Mouse (Mus musculus) CH12.LX (cell line): ENCODE results near the gene Clmn. TPM values are rescaled to one million over a fixed set of nuclear protein-coding genes. Genes with fewer than 3 reads are reported as not detected.

ENCODE experiments used
- DNase-seq: peaks from one replicate; pipeline ENCODE4 v3.0.0-alpha.2; 2013; ENCODE audit errors: extremely low read depth
- H3K27ac ChIP-seq: 2 replicates; pipeline ENCODE4 v1.5.1; 2012; ENCODE audit warnings: low read depth, mild to moderate bottlenecking, control low read depth, moderate library complexity; ENCODE audit not compliant: insufficient read depth
- H3K27me3 ChIP-seq: replicated peaks from 2 replicates; pipeline ENCODE3; 2012; ENCODE audit warnings: inconsistent platforms
- H3K36me3 ChIP-seq, 2 experiments: replicated peaks in 1 of 2; 2 replicates each; pipeline versions ENCODE3 to v1.6.1; 2012; ENCODE audit warnings: inconsistent platforms in 1 of 2, low read length in 1 of 2, mild to moderate bottlenecking in 1 of 2, mixed read lengths in 1 of 2, moderate library complexity in 1 of 2; ENCODE audit not compliant: control insufficient read depth in 1 of 2, insufficient read depth in 1 of 2
- H3K4me1 ChIP-seq, 2 experiments: 2 replicates each; pipeline ENCODE4 v1.6.1; 2012; ENCODE audit warnings: inconsistent platforms in 1 of 2, moderate library complexity in 1 of 2; ENCODE audit not compliant: insufficient read depth in 2 of 2, control insufficient read depth in 1 of 2
- H3K4me2 ChIP-seq: 2 replicates; pipeline ENCODE4 v1.6.1; 2012; ENCODE audit warnings: low read depth, mild to moderate bottlenecking, control low read depth; ENCODE audit not compliant: poor library complexity, insufficient read depth, severe bottlenecking
- H3K4me3 ChIP-seq, 3 experiments: fragments of 150-350 bp in 1 of 3; sonication (generic) in 1 of 3; replicated peaks in 1 of 3; 2 replicates each; pipeline versions ENCODE3 to v1.5.1; 2011 to 2012; ENCODE audit warnings: low read depth in 2 of 3, low read length in 2 of 3, mild to moderate bottlenecking in 2 of 3, moderate library complexity in 2 of 3, control low read depth in 1 of 3, improper control_type of control experiment in 1 of 3, inconsistent platforms in 1 of 3, mixed read lengths in 1 of 3; ENCODE audit not compliant: poor library complexity in 1 of 3
- H3K79me2 ChIP-seq: replicated peaks from 2 replicates; pipeline ENCODE4 v1.6.1; 2012; ENCODE audit warnings: mild to moderate bottlenecking, moderate library complexity; ENCODE audit not compliant: control insufficient read depth, poor library complexity, insufficient read depth, severe bottlenecking; ENCODE audit errors: extremely low read depth
- H3K9ac ChIP-seq: 2 replicates; pipeline ENCODE4 v1.6.1; 2012; ENCODE audit warnings: low read depth, mild to moderate bottlenecking, control low read depth, moderate library complexity; ENCODE audit not compliant: insufficient read depth
- H3K9me3 ChIP-seq: replicated peaks from 2 replicates; pipeline ENCODE3; 2012; ENCODE audit warnings: low read length, inconsistent platforms, mixed read lengths
- BHLHE40 ChIP-seq: IDR thresholded peaks from 2 replicates; pipeline ENCODE4 v1.6.1; 2011; ENCODE audit warnings: mild to moderate bottlenecking, low read depth, low read length, improper control_type of control experiment
- CHD1 ChIP-seq: IDR thresholded peaks from 2 replicates; pipeline ENCODE4 v1.6.1; 2012; ENCODE audit warnings: low read depth, low read length, improper control_type of control experiment, inconsistent platforms
- CHD2 ChIP-seq: IDR thresholded peaks from 2 replicates; pipeline ENCODE4 v1.6.1; 2011; ENCODE audit warnings: low read length, improper control_type of control experiment
- CTCF ChIP-seq, 2 experiments: IDR thresholded peaks in 1 of 2; conservative IDR thresholded peaks in 1 of 2; 2 replicates each; pipeline ENCODE4 v1.5.1; 2011 to 2012; ENCODE audit warnings: low read depth in 2 of 2, low read length in 2 of 2, improper control_type of control experiment in 1 of 2, inconsistent platforms in 1 of 2, mild to moderate bottlenecking in 1 of 2, moderate library complexity in 1 of 2
- E2F4 ChIP-seq: IDR thresholded peaks from 2 replicates; pipeline ENCODE4 v1.6.1; 2011; ENCODE audit warnings: low read depth, low read length, improper control_type of control experiment; ENCODE audit not compliant: insufficient replicate concordance
- GABPA ChIP-seq: IDR thresholded peaks from 2 replicates; pipeline ENCODE4 v1.6.1; 2012; ENCODE audit warnings: low read depth, low read length, improper control_type of control experiment, inconsistent platforms; ENCODE audit not compliant: insufficient replicate concordance
- HCFC1 ChIP-seq: IDR thresholded peaks from 2 replicates; pipeline ENCODE4 v1.6.1; 2012; ENCODE audit warnings: low read depth, mild to moderate bottlenecking, inconsistent platforms, low read length, improper control_type of control experiment
- IRF4 ChIP-seq: IDR thresholded peaks from 2 replicates; pipeline ENCODE4 v1.6.1; 2014; ENCODE audit warnings: low read depth, mild to moderate bottlenecking, inconsistent platforms, low read length, improper control_type of control experiment
- JUN ChIP-seq: IDR thresholded peaks from 2 replicates; pipeline ENCODE4 v1.6.1; 2011; ENCODE audit warnings: low read depth, mild to moderate bottlenecking, low read length, improper control_type of control experiment, moderate library complexity; ENCODE audit not compliant: insufficient read depth
- KAT2A ChIP-seq: IDR thresholded peaks from 2 replicates; pipeline ENCODE4 v1.6.1; 2012; ENCODE audit warnings: low read length, improper control_type of control experiment, inconsistent platforms; ENCODE audit not compliant: insufficient replicate concordance
- MAX ChIP-seq: IDR thresholded peaks from 2 replicates; pipeline ENCODE4 v1.6.1; 2011; ENCODE audit warnings: low read length, improper control_type of control experiment
- MAZ ChIP-seq: IDR thresholded peaks from 2 replicates; pipeline ENCODE4 v1.6.1; 2012; ENCODE audit warnings: low read depth, mild to moderate bottlenecking, inconsistent platforms, low read length, improper control_type of control experiment, moderate library complexity
- MEF2A ChIP-seq: IDR thresholded peaks from 2 replicates; pipeline ENCODE4 v1.6.1; 2014; ENCODE audit warnings: low read depth, mild to moderate bottlenecking, inconsistent platforms, low read length, improper control_type of control experiment, borderline replicate concordance
- MYC ChIP-seq: IDR thresholded peaks from 2 replicates; pipeline ENCODE4 v1.6.1; 2011; ENCODE audit warnings: low read depth, mild to moderate bottlenecking, improper control_type of control experiment, low read length
- NELFE ChIP-seq: IDR thresholded peaks from 2 replicates; pipeline ENCODE4 v1.6.1; 2011; ENCODE audit warnings: low read depth, low read length, improper control_type of control experiment
- NRF1 ChIP-seq: IDR thresholded peaks from 2 replicates; pipeline ENCODE4 v1.6.1; 2014; ENCODE audit warnings: low read depth, mild to moderate bottlenecking, inconsistent platforms, low read length, improper control_type of control experiment, moderate library complexity
- PAX5 ChIP-seq: IDR thresholded peaks from 2 replicates; pipeline ENCODE4 v1.6.1; 2012; ENCODE audit warnings: low read length, inconsistent platforms, mixed read lengths
- POLR2A ChIP-seq: IDR thresholded peaks from 2 replicates; pipeline ENCODE4 v1.6.1; 2011; ENCODE audit warnings: low read depth, mild to moderate bottlenecking, improper control_type of control experiment, low read length
- POLR2AphosphoS2 ChIP-seq: IDR thresholded peaks from 2 replicates; pipeline ENCODE4 v1.6.1; 2011; ENCODE audit warnings: low read depth, low read length, improper control_type of control experiment
- RAD21 ChIP-seq: IDR thresholded peaks from 2 replicates; pipeline ENCODE4 v1.6.1; 2011; ENCODE audit warnings: low read depth, mild to moderate bottlenecking, low read length, improper control_type of control experiment, moderate library complexity
- RCOR1 ChIP-seq: conservative IDR thresholded peaks from 2 replicates; pipeline ENCODE4 v1.6.1; 2012; ENCODE audit warnings: low read depth, mild to moderate bottlenecking, inconsistent platforms, low read length, improper control_type of control experiment
- SIN3A ChIP-seq: IDR thresholded peaks from 2 replicates; pipeline ENCODE4 v1.6.1; 2012; ENCODE audit warnings: low read length, improper control_type of control experiment, inconsistent platforms
- SMC3 ChIP-seq: IDR thresholded peaks from 2 replicates; pipeline ENCODE4 v1.6.1; 2011; ENCODE audit warnings: low read depth, low read length, improper control_type of control experiment
- TBP ChIP-seq: conservative IDR thresholded peaks from 2 replicates; pipeline ENCODE4 v1.6.1; 2011; ENCODE audit warnings: low read depth, low read length, improper control_type of control experiment
- TCF12 ChIP-seq: IDR thresholded peaks from 2 replicates; pipeline ENCODE4 v1.6.1; 2014; ENCODE audit warnings: low read depth, mild to moderate bottlenecking, inconsistent platforms, low read length, improper control_type of control experiment
- USF1 ChIP-seq: IDR thresholded peaks from 2 replicates; pipeline ENCODE4 v1.6.1; 2014; ENCODE audit warnings: low read depth, mild to moderate bottlenecking, inconsistent platforms, low read length, improper control_type of control experiment
- USF2 ChIP-seq: conservative IDR thresholded peaks from 2 replicates; pipeline ENCODE4 v1.6.1; 2011; ENCODE audit warnings: low read depth, low read length, improper control_type of control experiment
- ZC3H11A ChIP-seq: IDR thresholded peaks from 2 replicates; pipeline ENCODE4 v1.6.1; 2012; ENCODE audit warnings: low read depth, mild to moderate bottlenecking, inconsistent platforms, low read length, improper control_type of control experiment
- ZKSCAN1 ChIP-seq: IDR thresholded peaks from 2 replicates; pipeline ENCODE4 v1.6.1; 2012; ENCODE audit warnings: low read depth, inconsistent platforms, low read length, improper control_type of control experiment, borderline replicate concordance
- ZNF384 ChIP-seq: IDR thresholded peaks from 2 replicates; pipeline ENCODE4 v1.6.1; 2012; ENCODE audit warnings: low read depth, low read length, improper control_type of control experiment, inconsistent platforms
- dilution Hi-C: fragments of 300-500 bp; cut with MboI; formaldehyde crosslinking; loops from 2 replicates; pipeline ENCODE4 v1.14.3; 2020; ENCODE audit warnings: low sequenced_read_pairs; ENCODE audit not compliant: extremely low pct_unique_long_range_greater_than_20kb, extremely low pct_ligation_motif_present
- in situ Hi-C: fragments of 300-500 bp; cut with MboI; formaldehyde crosslinking; loops from 3 replicates; pipeline ENCODE4 v1.14.3; 2019; ENCODE audit warnings: low sequenced_read_pairs, low pct_ligation_motif_present, low pct_unique_long_range_greater_than_20kb, mixed read lengths
- polyA plus RNA-seq: library from polyadenylated mRNA; unstranded; fragments of >175 nt; gene quantifications from 2 replicates; pipeline ENCODE4 v1.2.1, GENCODE M21; 2012; ENCODE audit warnings: low read depth; ENCODE audit not compliant: insufficient read length
- total RNA-seq, 2 experiments: library from RNA; depleted of rRNA; stranded (reverse); fragments of 300-350 nt in 1 of 2; fragments of >200 nt in 1 of 2; gene quantifications; 2 replicates each; pipeline ENCODE4 v1.2.3; 2012 to 2014

Clmn gene
- total RNA-seq (2012; rRNA removed): not detected in 2 replicates
- not detected in 2 replicates for total RNA-seq (2014; rRNA removed)
- not detected in 2 replicates for polyA plus RNA-seq

DNA sequence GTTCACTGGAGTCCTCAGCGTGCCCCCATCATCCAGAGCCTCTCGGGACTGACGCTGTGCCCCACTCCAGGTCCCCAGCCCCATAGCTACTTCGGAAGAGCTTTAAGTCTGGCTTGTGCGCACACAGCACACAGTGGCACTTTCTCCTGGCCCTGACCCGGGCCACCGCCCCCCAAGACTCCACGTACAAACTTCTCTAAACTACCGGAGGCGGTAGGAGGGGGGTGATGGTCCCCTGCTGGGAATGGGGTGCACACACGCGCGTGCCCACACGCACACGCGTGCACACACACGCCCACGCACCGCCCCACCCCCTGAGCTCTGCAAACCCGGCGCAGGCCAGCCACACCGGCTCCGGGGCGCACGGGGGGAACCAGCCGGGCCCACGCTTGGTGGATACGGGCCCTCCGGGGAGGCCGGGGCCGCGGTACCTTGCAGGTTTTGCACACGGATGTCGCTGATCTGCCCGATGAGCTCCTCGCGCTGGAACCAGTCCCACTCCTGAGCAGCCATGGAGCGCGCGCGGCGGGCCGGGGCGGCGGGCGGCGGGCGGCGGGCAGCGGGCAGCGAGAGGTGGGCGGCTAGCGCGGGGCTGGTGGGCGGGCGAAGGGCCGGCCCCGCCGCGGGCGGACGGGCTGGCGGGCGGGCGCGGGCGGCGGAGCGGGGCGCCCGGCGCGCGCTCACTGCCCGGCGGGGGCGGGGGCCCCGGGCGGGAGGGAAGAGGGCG lies at the start of gene Clmn:
Clmn (minus strand) TSS at position 638 of the 727 bp plus-strand sequence.
- Histone ChIP-seq H3K36me3 (no peaks in the 10 kb centered on the region), H3K9me3 (no peaks in the 10 kb centered on the region), H3K4me3 (peak within 1 kb of the TSS in 1 of 3 experiments; percentile 3)
- dilution Hi-C loops: no loop called here
- no peak for DNase-seq
- TF ChIP-seq CHD2 (no peak), E2F4 (no peak), CHD1 (no peak), SMC3 (no peak), KAT2A (no peak), BHLHE40 (no peak), ZC3H11A (no peak), ZKSCAN1 (no peak), CTCF (conservative IDR thresholded peaks at IDR 0.05 in 1 of 2, IDR thresholded peaks at IDR 0.05 in 1 of 2; ENCODE audit: low read depth in 2 of 2, low read length in 2 of 2) (no peak), USF1 (no peak), TBP (no peak), MAZ (no peak), JUN (no peak), MAX (no peak), RAD21 (no peak), POLR2AphosphoS2 (no peak), NRF1 (no peak), USF2 (no peak), HCFC1 (no peak), IRF4 (no peak)
- TF ChIP-seq, all 38 proteins: peak for 0
- peaks cover 87% of the 10 kb centered on the region for H3K27me3 ChIP-seq
- peak within 1 kb of the TSS; percentile 52; the same call in 1 of the 2 replicates for H3K4me2 ChIP-seq
- in situ Hi-C loops: no loop called here
- no peaks in the 10 kb centered on the region for H3K4me1 ChIP-seq
- no peak within 1 kb of the TSS for H3K27ac ChIP-seq
- H3K79me2 ChIP-seq: no peaks in the 10 kb centered on the region
- no peak within 1 kb of the TSS for H3K9ac ChIP-seq

DNA sequence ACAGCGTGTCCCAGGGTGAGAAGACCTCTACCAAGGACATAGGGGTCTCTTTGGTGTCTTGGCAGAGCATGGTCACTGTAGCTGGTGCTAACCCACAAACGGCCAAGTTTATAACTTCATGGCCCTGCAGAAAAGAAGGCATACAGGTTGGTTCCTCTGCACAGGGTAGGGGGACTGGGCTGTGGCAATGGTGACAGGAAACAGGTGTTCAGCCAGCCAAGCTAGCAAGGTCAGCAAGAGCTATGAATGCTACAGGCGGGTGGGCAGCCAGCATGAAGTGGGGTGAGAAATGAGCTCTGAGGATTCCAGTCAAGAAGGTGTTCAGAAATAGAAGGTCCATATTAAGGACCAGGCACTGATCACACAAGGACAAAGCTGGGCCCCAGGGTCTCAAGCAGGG lies 48.1 kb upstream of the Clmn start:
- dilution Hi-C loops: no loop called here
- no peak overlapping the region for H3K4me2 ChIP-seq
- DNase-seq: no peak
- H3K9me3 ChIP-seq: peaks cover 3% of the 10 kb centered on the region
- H3K27ac ChIP-seq: no peak overlapping the region
- no peak for TF ChIP-seq POLR2A
- TF ChIP-seq PAX5: no peak
- no peak for TF ChIP-seq MAX
- no peak for TF ChIP-seq ZNF384
- no peak for TF ChIP-seq RAD21
- no peak for TF ChIP-seq MYC
- TF ChIP-seq KAT2A: no peak
- TF ChIP-seq USF1: no peak
- no peak for TF ChIP-seq SIN3A
- TF ChIP-seq SMC3: no peak
- TF ChIP-seq TCF12: no peak
- TF ChIP-seq NELFE: no peak
- TF ChIP-seq USF2: no peak
- no peak for TF ChIP-seq RCOR1
- TF ChIP-seq MEF2A: no peak
- no peak for TF ChIP-seq GABPA
- TF ChIP-seq HCFC1: no peak
- TF ChIP-seq, all 38 proteins: peak for 0
- Histone ChIP-seq H3K9ac (no peak overlapping the region), H3K27me3 (peaks cover 41% of the 10 kb centered on the region), H3K36me3 (no peaks in the 10 kb centered on the region), H3K79me2 (no peaks in the 10 kb centered on the region), H3K4me1 (peaks cover 5 to 6% of the 10 kb centered on the region in 2 experiments; a peak in 2 of 4 replicates), H3K4me3 (no peak overlapping the region)
- in situ Hi-C loops: no loop called here
